Mouse (Mus musculus) B cell, adult 67 days (primary cell): ENCODE measurements around the gene Dnajb8. TPM values are rescaled to one million over a fixed set of nuclear protein-coding genes. Genes with fewer than 3 reads are reported as not detected.

Experiments used
- total RNA-seq, 2 experiments: library from RNA; stranded (reverse); gene quantifications; 4 replicates each; pipeline ENCODE4 v1.2.4; 2023

Dnajb8 gene
- total RNA-seq: not detected

DNA sequence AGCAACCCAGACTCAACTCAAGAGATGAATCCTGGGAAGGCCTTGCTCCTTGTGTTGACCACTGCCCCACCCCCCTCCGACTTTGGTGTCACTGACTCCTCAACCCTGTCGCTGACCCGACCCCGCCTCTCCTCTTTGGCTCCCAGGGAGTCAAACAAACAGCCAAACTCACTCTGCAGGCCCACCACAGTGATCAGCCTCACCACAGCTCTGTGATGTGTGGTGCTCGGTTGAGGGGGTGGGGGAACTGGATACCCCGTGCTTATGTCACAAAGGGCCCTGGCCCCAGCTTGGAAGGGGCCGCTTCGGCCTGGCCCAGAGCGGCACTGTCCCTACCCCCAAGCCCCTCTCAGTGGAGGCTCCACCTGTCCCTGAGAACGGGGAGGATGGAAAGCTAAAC is at the start of gene Dnajb8:
Dnajb8 (plus strand) TSS at position 301 of the 400 bp plus-strand sequence.

DNA sequence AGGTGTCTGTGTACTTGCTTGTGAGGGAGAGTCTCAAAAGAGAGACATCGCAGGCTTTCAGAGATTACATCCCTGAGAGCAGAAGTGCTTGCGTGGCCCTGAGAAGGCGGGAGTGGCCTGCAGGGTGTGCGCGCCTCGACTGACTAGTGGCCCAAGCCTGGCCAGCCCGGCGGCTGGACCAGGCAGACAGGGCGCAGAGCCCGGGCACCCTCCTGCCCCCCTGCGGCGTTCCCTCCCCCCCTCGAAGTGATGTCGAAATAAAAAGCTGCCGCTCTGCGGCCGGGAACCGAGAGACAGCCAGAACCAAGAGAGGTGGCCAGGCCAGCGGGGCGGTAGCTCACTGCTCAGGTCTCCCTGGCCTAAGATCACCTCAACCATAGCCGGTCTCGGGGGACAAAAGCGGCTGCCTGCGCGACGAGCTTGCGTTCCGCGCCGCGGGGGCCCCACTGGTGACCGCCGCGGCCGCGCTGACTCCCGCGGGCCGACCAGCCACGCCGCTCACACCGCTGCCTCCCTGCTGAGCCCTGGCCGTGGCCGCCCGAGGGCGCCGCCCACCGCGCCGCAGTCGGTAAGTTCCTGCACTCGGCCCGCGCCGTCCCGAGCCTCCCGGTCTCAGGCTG is 28.5 kb upstream of the Dnajb8 start, which contains the start of gene Gata2:
Gata2 (plus strand) TSS at position 459 of the 620 bp plus-strand sequence.

Other genes with a start within 250 kb of the Dnajb8 start
- 1 to 10 TPM in 1 of 2 experiments, under 1 TPM in 1; 0.77 to 1.7 TPM for gene H1fx, start 240.6 kb upstream of the Dnajb8 start, total RNA-seq
- gene Rab7, start 177.0 kb upstream of the Dnajb8 start, total RNA-seq: 100 to 1,000 TPM; 162 to 168 TPM
- 100 to 1,000 TPM; 133 to 137 TPM for gene Rpn1, start 137.8 kb upstream of the Dnajb8 start, total RNA-seq
- 1 to 10 TPM in 1 of 2 experiments, under 1 TPM in 1; 0.41 to 1.3 TPM for gene Gata2, start 28.4 kb upstream of the Dnajb8 start, total RNA-seq
- 10 to 100 TPM; 31.7 to 34.3 TPM for gene Eefsec, start 224.3 kb downstream of the Dnajb8 start, total RNA-seq
- gene Ruvbl1, start 243.1 kb downstream of the Dnajb8 start, total RNA-seq: 10 to 100 TPM; 32.1 to 37.6 TPM